Mouse (Mus musculus): Measurements from ENCODE around the gene Sgpl1. TPM values are rescaled to one million over a fixed set of nuclear protein-coding genes. Genes with fewer than 3 reads are reported as not detected.
"Not testable (repeated sequence)": the region's sequence is repeated elsewhere in the genome, so short reads cannot be mapped to it uniquely, and the experiment has no call there.

Sgpl1 gene
- total RNA-seq, 1 experiment: 103 TPM

- Histone ChIP-seq H3K4me3 (ENCODE audit: insufficient read depth in 1 of 2, low read depth in 1 of 2, low read length in 2 of 2, poor library complexity in 1 of 2, severe bottlenecking in 1 of 2) (no peak overlapping the region), H3K36me3 (ENCODE audit: control insufficient read depth, insufficient read depth, low read length, poor library complexity, severe bottlenecking) (no peaks in the 10 kb centered on the region; the same call in 1 of the 2 replicates), H3K9ac (ENCODE audit: insufficient read depth, low read depth, low read length, poor library complexity, severe bottlenecking) (no peak overlapping the region), H3K9me3 (ENCODE audit: control insufficient read depth, insufficient read depth, low read depth, low read length) (no peaks in the 10 kb centered on the region), H3K27ac (ENCODE audit: insufficient read depth, low read depth, low read length, poor library complexity, severe bottlenecking) (no peak overlapping the region), H3K4me1 (ENCODE audit: control insufficient read depth in 2 of 2, insufficient read depth in 2 of 2, low read length in 2 of 2, poor library complexity in 1 of 2) (peaks cover 0 to 2% of the 10 kb centered on the region in 2 experiments; a peak in 1 of 4 replicates)
- in situ Hi-C loops (cut with MboI; ENCODE audit: low sequenced_read_pairs in 2 of 2, unreplicated experiment in 2 of 2): no loop called here
- TF ChIP-seq CHD2 (IDR thresholded peaks at IDR 0.05; ENCODE audit: low read depth, low read length): no peak
- no peak for TF ChIP-seq ZC3H11A (IDR thresholded peaks at IDR 0.05; ENCODE audit: borderline replicate concordance, low read depth, low read length)
- TF ChIP-seq ZNF384 (IDR thresholded peaks at IDR 0.05; ENCODE audit: low read depth, low read length): no peak
- no peak for TF ChIP-seq MAFK (IDR thresholded peaks at IDR 0.05; ENCODE audit: insufficient read depth, low read depth, low read length)
- TF ChIP-seq HCFC1 (IDR thresholded peaks at IDR 0.05; ENCODE audit: borderline replicate concordance, insufficient read depth, low read length): no peak
- DNase-seq (ENCODE audit: low read depth, low spot score): no peak
Measured at GRCm38 (mm10) chr10:61130959-61131358, 16.5 kb downstream of the Sgpl1 start.

GRCm38 (mm10) chr10:61128701-61129365, 18.7 kb downstream of the Sgpl1 start:
- TF ChIP-seq ZC3H11A (IDR thresholded peaks at IDR 0.05; ENCODE audit: borderline replicate concordance, low read depth, low read length) (no peak), CHD2 (IDR thresholded peaks at IDR 0.05; ENCODE audit: low read depth, low read length) (no peak), HCFC1 (IDR thresholded peaks at IDR 0.05; ENCODE audit: borderline replicate concordance, insufficient read depth, low read length) (no peak), MAFK (IDR thresholded peaks at IDR 0.05; ENCODE audit: insufficient read depth, low read depth, low read length) (no peak), ZNF384 (IDR thresholded peaks at IDR 0.05; ENCODE audit: low read depth, low read length) (no peak)
- DNase-seq (ENCODE audit: low read depth, low spot score): no peak
- in situ Hi-C loops (cut with MboI; ENCODE audit: low sequenced_read_pairs in 2 of 2, unreplicated experiment in 2 of 2): no loop called here
- Histone ChIP-seq H3K9me3 (ENCODE audit: control insufficient read depth, insufficient read depth, low read depth, low read length) (no peaks in the 10 kb centered on the region), H3K36me3 (ENCODE audit: control insufficient read depth, insufficient read depth, low read length, poor library complexity, severe bottlenecking) (no peaks in the 10 kb centered on the region; the same call in 1 of the 2 replicates), H3K4me1 (ENCODE audit: control insufficient read depth in 2 of 2, insufficient read depth in 2 of 2, low read length in 2 of 2, poor library complexity in 1 of 2) (no peaks in the 10 kb centered on the region), H3K27ac (ENCODE audit: insufficient read depth, low read depth, low read length, poor library complexity, severe bottlenecking) (no peak overlapping the region), H3K9ac (ENCODE audit: insufficient read depth, low read depth, low read length, poor library complexity, severe bottlenecking) (no peak overlapping the region), H3K4me3 (ENCODE audit: insufficient read depth in 1 of 2, low read depth in 1 of 2, low read length in 2 of 2, poor library complexity in 1 of 2, severe bottlenecking in 1 of 2) (no peak overlapping the region)

GRCm38 (mm10) chr10:61124462-61124861, 23.0 kb downstream of the Sgpl1 start:
- in situ Hi-C loops (cut with MboI; ENCODE audit: low sequenced_read_pairs in 2 of 2, unreplicated experiment in 2 of 2): no loop called here

GRCm38 (mm10) chr10:61123276-61123913, 24.1 kb downstream of the Sgpl1 start:
- no peak for DNase-seq (ENCODE audit: low read depth, low spot score)
- TF ChIP-seq CHD2 (IDR thresholded peaks at IDR 0.05; ENCODE audit: low read depth, low read length) (no peak), MAFK (IDR thresholded peaks at IDR 0.05; ENCODE audit: insufficient read depth, low read depth, low read length) (no peak), ZC3H11A (IDR thresholded peaks at IDR 0.05; ENCODE audit: borderline replicate concordance, low read depth, low read length) (no peak), ZNF384 (IDR thresholded peaks at IDR 0.05; ENCODE audit: low read depth, low read length) (no peak)
- Histone ChIP-seq H3K4me3 (ENCODE audit: insufficient read depth in 1 of 2, low read depth in 1 of 2, low read length in 2 of 2, poor library complexity in 1 of 2, severe bottlenecking in 1 of 2) (no peak overlapping the region), H3K9me3 (ENCODE audit: control insufficient read depth, insufficient read depth, low read depth, low read length) (no peaks in the 10 kb centered on the region), H3K36me3 (ENCODE audit: control insufficient read depth, insufficient read depth, low read length, poor library complexity, severe bottlenecking) (peaks cover 4% of the 10 kb centered on the region; the same call in 1 of the 2 replicates), H3K9ac (ENCODE audit: insufficient read depth, low read depth, low read length, poor library complexity, severe bottlenecking) (no peak overlapping the region), H3K27ac (ENCODE audit: insufficient read depth, low read depth, low read length, poor library complexity, severe bottlenecking) (no peak overlapping the region), H3K4me1 (ENCODE audit: control insufficient read depth in 2 of 2, insufficient read depth in 2 of 2, low read length in 2 of 2, poor library complexity in 1 of 2) (no peaks in the 10 kb centered on the region)
- in situ Hi-C loops (cut with MboI; ENCODE audit: low sequenced_read_pairs in 2 of 2, unreplicated experiment in 2 of 2): no loop called here

More at GRCm38 (mm10) chr10:61124462-61124861, 23.0 kb downstream of the Sgpl1 start:
- Histone ChIP-seq H3K4me1 (ENCODE audit: control insufficient read depth in 2 of 2, insufficient read depth in 2 of 2, low read length in 2 of 2, poor library complexity in 1 of 2) (no peaks in the 10 kb centered on the region), H3K4me3 (ENCODE audit: insufficient read depth in 1 of 2, low read depth in 1 of 2, low read length in 2 of 2, poor library complexity in 1 of 2, severe bottlenecking in 1 of 2) (no peak overlapping the region), H3K9ac (ENCODE audit: insufficient read depth, low read depth, low read length, poor library complexity, severe bottlenecking) (no peak overlapping the region), H3K9me3 (ENCODE audit: control insufficient read depth, insufficient read depth, low read depth, low read length) (no peaks in the 10 kb centered on the region), H3K36me3 (ENCODE audit: control insufficient read depth, insufficient read depth, low read length, poor library complexity, severe bottlenecking) (peaks cover 4% of the 10 kb centered on the region), H3K27ac (ENCODE audit: insufficient read depth, low read depth, low read length, poor library complexity, severe bottlenecking) (no peak overlapping the region)
- TF ChIP-seq ZC3H11A (IDR thresholded peaks at IDR 0.05; ENCODE audit: borderline replicate concordance, low read depth, low read length): no peak
- no peak for TF ChIP-seq MAFK (IDR thresholded peaks at IDR 0.05; ENCODE audit: insufficient read depth, low read depth, low read length)
- TF ChIP-seq CHD2 (IDR thresholded peaks at IDR 0.05; ENCODE audit: low read depth, low read length): no peak
- no peak for TF ChIP-seq HCFC1 (IDR thresholded peaks at IDR 0.05; ENCODE audit: borderline replicate concordance, insufficient read depth, low read length)
- TF ChIP-seq ZNF384 (IDR thresholded peaks at IDR 0.05; ENCODE audit: low read depth, low read length): no peak
- DNase-seq (ENCODE audit: low read depth, low spot score): no peak

- H3K9me3 ChIP-seq (ENCODE audit: control insufficient read depth, insufficient read depth, low read depth, low read length); H3K36me3 ChIP-seq (ENCODE audit: control insufficient read depth, insufficient read depth, low read length, poor library complexity, severe bottlenecking); DNase-seq (ENCODE audit: low read depth, low spot score); in situ Hi-C loops (cut with MboI; ENCODE audit: low sequenced_read_pairs in 2 of 2, unreplicated experiment in 2 of 2); H3K4me3 ChIP-seq (ENCODE audit: insufficient read depth in 1 of 2, low read depth in 1 of 2, low read length in 2 of 2, poor library complexity in 1 of 2, severe bottlenecking in 1 of 2); H3K27ac ChIP-seq (ENCODE audit: insufficient read depth, low read depth, low read length, poor library complexity, severe bottlenecking); H3K9ac ChIP-seq (ENCODE audit: insufficient read depth, low read depth, low read length, poor library complexity, severe bottlenecking); H3K4me1 ChIP-seq (ENCODE audit: control insufficient read depth in 2 of 2, insufficient read depth in 2 of 2, low read length in 2 of 2, poor library complexity in 1 of 2): not testable (repeated sequence)
Measured at GRCm38 (mm10) chr10:61121732-61122131, 25.8 kb downstream of the Sgpl1 start.

All from ES-E14 (cell line).